Mouse (Mus musculus) cerebellum, adult 2 months (tissue): ENCODE results near the gene Tyrp1.

ENCODE experiments used
- CTCF ChIP-seq: fragments of 200-500 bp; IDR thresholded peaks from 2 replicates; pipeline ENCODE4 v1.5.1; 2011; ENCODE audit warnings: low read depth, mild to moderate bottlenecking, control low read depth, low read length, moderate library complexity, borderline replicate concordance; ENCODE audit not compliant: insufficient read depth
- POLR2A ChIP-seq: fragments of 200-500 bp; IDR thresholded peaks from 2 replicates; pipeline ENCODE4 v1.6.1; 2011; ENCODE audit warnings: low read length, control low read depth, borderline replicate concordance; ENCODE audit not compliant: insufficient read depth

DNA sequence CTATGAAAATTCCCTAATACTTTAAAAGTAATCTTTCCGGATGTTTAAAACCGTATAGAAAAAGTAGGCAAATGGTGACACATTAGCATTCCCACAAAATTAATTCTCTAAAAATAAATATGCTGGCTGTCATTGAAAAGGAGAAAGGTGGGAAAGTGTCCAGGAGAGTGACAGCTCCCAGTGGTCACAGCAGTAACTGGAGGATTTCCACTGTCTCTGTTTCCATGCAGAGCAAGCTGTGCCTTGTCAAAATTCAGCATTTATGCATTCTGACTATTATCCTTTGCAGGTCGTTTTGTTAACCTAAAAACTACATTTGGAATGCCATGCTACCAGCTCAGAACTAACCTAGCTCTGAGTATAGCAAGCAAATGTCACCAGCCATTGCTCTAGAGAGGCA, 12.1 kb downstream of the Tyrp1 start:
- TF ChIP-seq POLR2A (no peak), CTCF (no peak)
